Mouse (Mus musculus): ENCODE measurements around the gene Setdb1.
A peak's percentile ranks its signal among the peaks of the same experiment; 100 is the strongest.
"Not testable (repeated sequence)": the region's sequence is repeated elsewhere in the genome, so short reads cannot be mapped to it uniquely, and the experiment has no call there.

The Setdb1 gene

GRCm38 (mm10) chr3:95356701-95357449 lies at the start of gene Setdb1:
Gene Setdb1, minus strand, starts transcription at chr3:95357202.
- DNase-seq = peak; percentile 93

- DNase-seq = no peak
These were observed 45.7 kb upstream of the Setdb1 start, which contains the start of gene 4930558C23Rik for GRCm38 (mm10) chr3:95402741-95403140. Gene 4930558C23Rik, minus strand, starts transcription at chr3:95402841.

- DNase-seq = no peak
These were observed 37.4 kb upstream of the Setdb1 start for GRCm38 (mm10) chr3:95394385-95394784.

- no peak for DNase-seq
These were observed 28.5 kb upstream of the Setdb1 start for GRCm38 (mm10) chr3:95385401-95386075.

GRCm38 (mm10) chr3:95373208-95373607 lies 16.2 kb upstream of the Setdb1 start:
- DNase-seq = no peak

- DNase-seq = no peak
These were observed 13.1 kb upstream of the Setdb1 start for GRCm38 (mm10) chr3:95370101-95370500.

- not testable (repeated sequence) for DNase-seq
These were observed 3.3 kb upstream of the Setdb1 start for GRCm38 (mm10) chr3:95360276-95360675.

GRCm38 (mm10) chr3:95357746-95358145 lies 744 bp upstream of the Setdb1 start:
- peak; percentile 12 for DNase-seq

- not testable (repeated sequence) for DNase-seq
These were observed 974 bp downstream of the Setdb1 start for GRCm38 (mm10) chr3:95355911-95356544.

GRCm38 (mm10) chr3:95349491-95349890 lies 7.5 kb downstream of the Setdb1 start:
- peak; percentile 14 for DNase-seq

- DNase-seq = not testable (repeated sequence)
These were observed 8.7 kb downstream of the Setdb1 start for GRCm38 (mm10) chr3:95348343-95348742.

GRCm38 (mm10) chr3:95346454-95346853 lies 10.5 kb downstream of the Setdb1 start:
- DNase-seq = no peak

- DNase-seq = not testable (repeated sequence)
These were observed 13.5 kb downstream of the Setdb1 start for GRCm38 (mm10) chr3:95343356-95344000.

- DNase-seq = no peak
These were observed 18.8 kb downstream of the Setdb1 start for GRCm38 (mm10) chr3:95338251-95338650.

- no peak for DNase-seq
These were observed 19.7 kb downstream of the Setdb1 start for GRCm38 (mm10) chr3:95337345-95337744.

- DNase-seq = no peak
These were observed 25.5 kb downstream of the Setdb1 start for GRCm38 (mm10) chr3:95331528-95331927.

GRCm38 (mm10) chr3:95328803-95329404 lies 28.1 kb downstream of the Setdb1 start:
- no peak for DNase-seq

GRCm38 (mm10) chr3:95324454-95325144 lies 32.4 kb downstream of the Setdb1 start:
- no peak for DNase-seq

GRCm38 (mm10) chr3:95323429-95323828 lies 33.6 kb downstream of the Setdb1 start:
- DNase-seq = no peak

- DNase-seq = no peak
These were observed 37.0 kb downstream of the Setdb1 start for GRCm38 (mm10) chr3:95319701-95320625.

- no peak for DNase-seq
These were observed 37.9 kb downstream of the Setdb1 start for GRCm38 (mm10) chr3:95319110-95319509.

Measured in cerebellum, adult 9-11 months (tissue).